9 mouse cellular contexts compared by ENCODE assay signal in the genomic region with DNA sequence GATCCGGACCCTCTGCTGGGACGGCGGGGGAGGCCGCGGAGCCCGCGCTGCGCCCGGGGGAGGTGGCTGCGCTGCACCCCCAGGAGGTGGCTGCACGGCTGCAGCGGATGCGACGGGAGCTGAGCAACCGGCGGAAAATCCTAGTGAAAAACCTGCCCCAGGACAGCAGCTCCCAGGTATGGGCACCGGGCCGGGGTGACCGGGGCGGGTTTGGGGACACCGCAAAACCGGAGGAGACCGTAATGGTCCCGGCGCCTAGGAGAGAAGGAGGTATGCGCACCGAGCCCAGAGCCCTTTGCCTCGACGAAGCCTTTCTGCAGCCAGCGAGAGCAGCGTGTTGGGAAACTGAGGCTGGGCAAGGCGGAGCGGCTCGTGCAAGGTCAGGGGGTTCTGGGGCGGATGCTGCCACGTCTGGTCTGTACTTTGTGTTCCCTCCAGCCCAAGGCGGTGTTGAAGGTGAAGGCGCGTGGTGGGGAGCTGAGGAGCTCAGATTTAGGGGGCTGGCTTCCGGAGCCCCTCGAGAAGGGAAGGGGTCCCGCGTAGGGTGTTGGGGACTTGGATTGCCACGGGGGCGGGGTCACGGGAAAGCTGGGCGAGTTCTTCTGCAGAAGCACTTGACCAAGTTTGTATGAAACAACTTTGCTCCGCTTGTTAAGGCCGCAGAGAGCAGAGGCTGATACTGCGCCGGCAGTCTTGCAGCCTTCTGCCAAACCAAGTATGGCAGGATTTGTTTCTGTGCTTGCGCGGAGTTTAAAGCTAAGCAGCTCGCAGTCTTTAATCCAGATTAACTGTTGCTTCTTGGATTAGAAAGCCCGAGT. TPM values are rescaled to one million over a fixed set of nuclear protein-coding genes. Genes with fewer than 3 reads are reported as not detected.
DNase-seq lines count a peak whose midpoint lies in the region; ATAC-seq lines count a peak whose summit lies in the region.
"Had no signal": no experiment of that assay in that cellular context is flagged by ENCODE, and none has a peak within 500 bp of the region (broad histone marks: within the 10 kb centered on the region; RNA-seq: fewer than 3 reads in every experiment).

No protein-coding gene starts in this region.

- 1% methylated on average over 55 of the region's 55 CpGs for WGBS in liver, embryonic 13.5 days (ENCODE audit: insufficient replicate concordance)
- 1% methylated on average over 55 of the region's 55 CpGs for WGBS in neural tube, embryonic 12.5 days

- no peaks in the 10 kb centered on the region for H3K36me3 ChIP-seq in liver, embryonic 13.5 days
- H3K36me3 ChIP-seq in neural tube, embryonic 12.5 days, result no peaks in the 10 kb centered on the region

- peak overlapping the region; percentile 65 for H3K4me3 ChIP-seq in liver, embryonic 13.5 days (replicated peaks)
- peak overlapping the region; percentile 89 for H3K4me3 ChIP-seq in neural tube, embryonic 12.5 days

- H3K9me3 ChIP-seq in liver, embryonic 13.5 days (replicated peaks), result no peaks in the 10 kb centered on the region
- H3K9me3 ChIP-seq in neural tube, embryonic 12.5 days, result no peaks in the 10 kb centered on the region

- peaks cover 54% of the 10 kb centered on the region for H3K27me3 ChIP-seq in liver, embryonic 13.5 days
- H3K27me3 ChIP-seq in neural tube, embryonic 12.5 days (replicated peaks), result no peaks in the 10 kb centered on the region

- ATAC-seq in liver, embryonic 13.5 days (ENCODE audit: low read depth), result no peak
- peak; percentile 73 for ATAC-seq in neural tube, embryonic 12.5 days (ENCODE audit: low FRiP score, low read depth)

- peak; percentile 3 to 4 for DNase-seq in gastrocnemius, adult 8-10 months (ENCODE audit: low spot score in 2 of 2)
- no peak for DNase-seq in gastrocnemius, adult 18-20 months (ENCODE audit: low spot score)
- peak; percentile 76 for DNase-seq in embryo, embryonic 9.5 days (ENCODE audit: extremely low spot score)
- DNase-seq in heart, adult 9 months (ENCODE audit: low spot score in 2 of 2), result peak; percentile 5 to 13
- DNase-seq in kidney, adult 18-20 months, result peak; percentile 31
- DNase-seq in liver, embryonic 13.5 days, result no peak
- peak; percentile 18 to 31 for DNase-seq in thymus, postnatal 10 days (ENCODE audit: low spot score in 2 of 2)

- H3K9ac ChIP-seq in liver, embryonic 13.5 days, result peak overlapping the region; percentile 45
- H3K9ac ChIP-seq in neural tube, embryonic 12.5 days, result peak overlapping the region; percentile 79

- H3K27ac ChIP-seq in liver, embryonic 13.5 days, result no peak overlapping the region
- no peak overlapping the region for H3K27ac ChIP-seq in neural tube, embryonic 12.5 days

- peak overlapping the region; percentile 79 for H3K4me2 ChIP-seq in liver, embryonic 13.5 days
- peak overlapping the region; percentile 93 for H3K4me2 ChIP-seq in neural tube, embryonic 12.5 days (replicated peaks)

- H3K4me1 ChIP-seq in liver, embryonic 13.5 days (replicated peaks), result 0 out of 2 replicates have a peak, but pooled peaks cover 3% of the 10 kb centered on the region
- peaks cover 3% of the 10 kb centered on the region; the same call in 1 of the 2 replicates for H3K4me1 ChIP-seq in neural tube, embryonic 12.5 days

RNA-seq across cellular contexts. Expression of a gene that starts 0.6 kb away (rescaled TPM):
- 1 to 10 TPM; 1.8 to 3.5 (median 2.3) TPM for total RNA-seq in gastrocnemius, adult 8-10 months (2022)
- total RNA-seq in gastrocnemius, adult 18-20 months (2021), result 1 to 10 TPM; 3.9 to 5.1 TPM
- 0.44 and 0.51 TPM in 2 replicates for polyA plus RNA-seq in liver, embryonic 13.5 days (2015; fragmentation: Nextera tagmentation; extraction: Ambion mirVana)
- polyA plus RNA-seq in neural tube, embryonic 12.5 days (2016; fragmentation: Nextera tagmentation; extraction: Ambion mirVana), result 10.8 and 13.0 TPM in 2 replicates

RNA-seq across cellular contexts. Expression of a gene that starts 48.9 kb away (rescaled TPM):
- total RNA-seq in gastrocnemius, adult 8-10 months (2022), result not detected
- total RNA-seq in gastrocnemius, adult 18-20 months (2021), result not detected
- polyA plus RNA-seq in liver, embryonic 13.5 days (2015; fragmentation: Nextera tagmentation; extraction: Ambion mirVana), result not detected in 2 replicates
- not detected in 2 replicates for polyA plus RNA-seq in neural tube, embryonic 12.5 days (2016; fragmentation: Nextera tagmentation; extraction: Ambion mirVana)
- polyA plus RNA-seq: large intestine, adult 2 months had no signal

Comparison
In these comparisons a context has a peak if more than half of its experiments do, and no peak if none do; other contexts are left out.
1. DNase-seq: peak in gastrocnemius, adult 8-10 months (2 of 2), embryo, embryonic 9.5 days (single experiment), heart, adult 9 months (2 of 2), kidney, adult 18-20 months (single experiment) and thymus, postnatal 10 days (2 of 2); none in gastrocnemius, adult 18-20 months (single experiment) and liver, embryonic 13.5 days (single experiment).